Mouse (Mus musculus): ENCODE measurements around the gene Itga11.

Itga11 gene

DNA sequence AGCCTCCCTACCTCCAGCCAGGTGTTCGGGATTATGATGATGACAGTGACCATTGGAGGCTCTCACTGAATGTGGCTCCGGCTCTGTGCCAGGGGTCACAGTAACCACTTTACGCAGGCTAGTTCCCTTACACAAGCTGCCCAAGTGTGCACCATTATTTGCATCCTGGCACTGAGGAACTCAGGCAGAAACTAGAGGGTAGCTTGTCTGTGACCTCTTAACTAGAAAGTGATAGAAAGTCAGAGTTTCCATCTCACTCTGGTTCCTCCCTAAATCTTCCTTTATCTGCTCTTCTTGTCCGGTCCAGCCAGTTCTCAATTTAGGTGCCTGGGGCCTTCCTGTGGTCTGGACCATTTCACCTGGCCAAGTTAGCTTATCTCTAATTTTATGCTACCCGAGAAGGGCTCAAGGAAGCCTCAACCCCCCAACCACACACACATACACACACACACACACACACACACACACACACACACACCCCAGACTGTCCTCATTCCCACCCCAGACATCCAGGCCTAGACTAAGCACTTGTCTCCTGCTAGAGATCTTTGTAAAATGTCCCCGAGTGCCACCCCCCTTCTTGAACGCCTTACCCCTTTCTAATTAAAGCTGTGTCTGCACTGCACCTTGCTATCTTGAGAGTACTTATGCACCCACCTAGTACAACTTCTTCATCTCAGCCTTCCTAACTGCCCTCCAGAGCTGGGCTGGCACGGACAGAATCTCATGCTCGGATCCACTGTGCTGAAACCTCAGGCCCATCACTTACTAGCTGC, 138.9 kb downstream of the Itga11 start:
- in situ Hi-C loops (cut with MboI, MseI) = loop anchor here in 1 of 2 experiments (10.0 kb wide), 1 partner anchor 578 kb away; the partner anchor contains the start of gene 2300009A05Rik

DNA sequence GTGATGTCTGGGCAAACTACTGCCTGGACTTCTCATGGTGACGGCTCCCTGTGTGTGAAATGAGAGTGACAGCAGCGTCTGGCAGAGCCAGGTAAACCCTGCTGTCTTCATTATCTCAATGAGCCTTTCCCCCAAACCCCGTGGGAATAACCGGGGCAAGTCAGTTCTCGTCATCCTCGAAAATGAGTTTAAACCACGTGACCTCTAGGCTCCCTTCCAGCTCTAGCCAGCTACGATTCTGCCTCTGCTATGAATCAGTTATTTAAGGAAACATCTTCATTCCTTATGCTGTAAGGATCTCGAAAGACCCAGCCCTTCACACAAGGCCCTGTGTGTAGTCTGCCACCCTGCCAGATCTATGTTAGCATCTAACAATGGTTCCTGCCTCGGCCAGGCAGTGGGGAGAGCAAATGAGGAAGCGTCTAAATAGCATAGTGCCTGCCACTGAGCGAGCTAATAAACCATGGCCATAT, 139.5 kb downstream of the Itga11 start:
- in situ Hi-C loops (cut with MboI, MseI) = loop anchor here in 1 of 2 experiments (10.0 kb wide), 1 partner anchor 578 kb away; the partner anchor contains the start of gene 2300009A05Rik

DNA sequence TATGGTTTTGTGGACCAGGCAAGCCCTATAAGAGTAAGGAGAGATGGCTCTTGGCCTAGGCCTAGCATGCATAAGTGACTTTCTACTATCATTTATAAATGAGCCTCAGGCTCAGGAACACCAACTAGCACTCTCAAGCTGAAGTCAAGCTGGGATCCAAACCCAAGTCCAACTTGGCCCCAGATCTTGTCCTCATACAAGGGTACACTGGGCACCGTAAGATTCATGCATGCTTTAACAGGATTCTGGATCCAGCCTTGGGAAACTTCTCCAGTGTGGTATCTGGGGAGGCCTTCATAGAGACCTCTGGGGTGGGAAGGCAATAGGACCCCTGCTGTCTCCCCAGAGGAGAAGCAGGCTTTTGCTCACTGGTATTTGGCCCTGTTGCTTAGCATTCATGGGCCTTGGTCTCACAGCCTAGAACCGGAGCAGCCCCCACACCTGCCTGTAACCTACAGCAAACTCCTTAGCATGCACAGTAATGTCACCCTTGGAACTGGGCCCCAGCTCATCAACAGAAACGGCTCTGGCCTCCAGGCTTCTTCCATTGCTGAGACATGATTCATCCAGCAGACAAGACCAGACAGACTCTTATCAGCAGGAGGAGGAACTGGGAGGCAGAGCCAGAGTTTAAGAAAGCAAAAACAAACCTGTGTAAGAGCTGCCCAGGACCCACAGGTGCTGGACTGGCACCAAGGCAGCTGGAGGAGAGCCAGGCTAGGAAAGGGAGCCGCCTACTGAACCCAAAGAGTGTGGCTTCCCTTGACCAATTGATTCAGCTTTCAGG, 140.4 kb downstream of the Itga11 start:
- in situ Hi-C loops (cut with MboI, MseI) = loop anchor here in 1 of 2 experiments (10.0 kb wide), 1 partner anchor 577 kb away; the partner anchor contains the start of gene 2300009A05Rik

GRCm38 (mm10) chr9:62819494-62819893, 141.9 kb downstream of the Itga11 start:
- in situ Hi-C loops (cut with MboI, MseI) = loop anchor here in 1 of 2 experiments (10.0 kb wide), 1 partner anchor 575 kb away; the partner anchor contains the start of gene 2300009A05Rik

DNA sequence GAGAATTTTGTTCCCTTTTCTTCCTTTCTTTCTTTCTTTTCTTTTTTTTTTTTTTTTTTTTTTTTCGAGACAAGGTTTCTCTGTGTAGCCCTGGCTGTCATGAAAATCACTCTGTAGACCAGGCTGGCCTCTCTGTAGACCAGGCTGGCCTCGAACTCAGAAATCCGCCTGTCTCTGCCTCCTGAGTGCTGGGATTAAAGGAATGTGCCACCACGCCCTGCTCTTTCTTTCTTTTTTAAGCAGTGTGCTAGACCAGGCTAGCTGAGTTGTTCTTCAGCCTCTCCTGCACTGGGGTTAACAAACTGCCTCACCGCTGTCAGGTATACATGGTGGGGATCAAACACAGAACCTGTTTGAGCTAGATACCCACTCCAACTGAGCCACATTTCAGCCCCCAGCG, 142.3 kb downstream of the Itga11 start:
- in situ Hi-C loops (cut with MboI, MseI) = loop anchor here in 1 of 2 experiments (10.0 kb wide), 1 partner anchor 575 kb away; the partner anchor contains the start of gene 2300009A05Rik

GRCm38 (mm10) chr9:62820829-62821228, 143.2 kb downstream of the Itga11 start:
- in situ Hi-C loops (cut with MboI, MseI) = no loop called here

- in situ Hi-C loops (cut with MboI, MseI) = no loop called here
These were observed 144.2 kb downstream of the Itga11 start for GRCm38 (mm10) chr9:62821811-62822210.

DNA sequence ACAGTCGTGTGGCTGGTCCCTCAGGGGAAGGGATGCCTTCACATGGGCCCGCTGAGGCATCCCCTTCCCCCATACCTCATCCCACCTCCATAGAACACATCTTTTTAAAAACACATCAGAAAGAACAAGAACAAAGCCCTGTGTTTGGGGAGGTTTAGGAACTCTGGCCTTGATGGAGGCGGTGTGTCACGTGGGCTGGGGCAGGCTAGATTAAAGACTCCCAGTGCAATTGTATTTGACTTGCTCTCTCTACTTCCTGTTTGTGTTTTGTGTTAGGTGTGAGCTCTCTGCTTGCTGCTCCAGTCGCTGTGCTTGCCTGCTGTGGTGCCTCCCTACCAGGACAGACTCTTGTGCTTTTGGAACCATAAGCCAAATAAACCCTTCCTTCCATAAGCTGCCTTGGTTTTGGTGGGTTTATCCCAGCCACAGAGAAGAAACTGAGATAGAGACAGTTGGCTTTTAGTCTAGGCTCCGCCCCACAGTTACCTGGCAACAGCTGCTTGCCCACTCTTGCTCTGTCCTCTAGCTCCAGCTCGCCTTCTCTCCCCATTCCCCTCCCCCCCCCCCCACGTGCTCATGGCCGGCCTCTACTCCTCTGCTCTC, 148.3 kb downstream of the Itga11 start:
- in situ Hi-C loops (cut with MboI, MseI) = no loop called here

- in situ Hi-C loops (cut with MboI, MseI) = no loop called here
These were observed 148.8 kb downstream of the Itga11 start for GRCm38 (mm10) chr9:62826456-62826855.

DNA sequence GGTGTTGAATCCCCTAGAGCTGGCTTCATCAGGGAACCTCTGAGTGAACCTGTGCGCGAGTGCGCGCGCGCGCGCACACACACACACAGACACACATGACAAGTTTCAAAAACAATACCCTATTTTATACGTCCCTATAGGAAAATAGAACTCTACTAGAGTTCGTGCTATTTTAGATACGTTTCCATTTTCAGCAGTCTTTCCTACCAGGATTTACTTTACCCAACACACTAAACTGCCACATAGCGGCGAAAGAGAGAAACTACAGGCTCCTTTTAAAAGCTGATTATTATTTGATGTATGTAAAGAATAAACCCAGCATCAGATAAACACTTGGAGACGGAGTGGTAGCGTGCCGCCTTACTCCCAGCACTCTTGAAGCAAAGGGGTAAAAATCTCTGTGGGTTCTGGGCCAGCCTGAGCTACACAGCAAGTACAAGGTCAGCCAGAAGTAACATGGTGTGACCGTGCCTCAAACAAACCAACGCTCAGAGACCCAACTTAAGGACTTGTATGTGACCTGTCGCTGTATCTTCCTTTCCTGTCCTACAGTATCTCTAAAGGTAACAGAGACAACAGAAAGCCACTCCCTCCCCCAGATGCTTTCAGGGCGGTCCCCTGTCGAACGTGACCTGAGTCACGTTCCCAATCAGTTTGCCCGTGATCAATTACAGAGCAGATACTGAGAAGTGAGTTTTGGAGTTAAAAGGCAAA, 150.5 kb downstream of the Itga11 start:
- in situ Hi-C loops (cut with MboI, MseI) = no loop called here

- in situ Hi-C loops (cut with MboI, MseI) = no loop called here
These were observed 151.0 kb downstream of the Itga11 start for GRCm38 (mm10) chr9:62828662-62829086.

GRCm38 (mm10) chr9:62829877-62830276, 152.3 kb downstream of the Itga11 start:
- in situ Hi-C loops (cut with MboI, MseI) = no loop called here
